Mouse (Mus musculus): ENCODE results near the gene Hadha. TPM values are rescaled to one million over a fixed set of nuclear protein-coding genes. Genes with fewer than 3 reads are reported as not detected.

Hadha gene
- 73.2 TPM for polyA plus RNA-seq (2017; shearing (Covaris generic))

GRCm38 (mm10) chr5:30154474-30155394 is at the start of gene Hadha, which contains the start of gene Hadhb:
Gene Hadha (minus strand): TSS chr5:30155162.
Gene Hadhb (plus strand): TSS chr5:30155248.

GRCm38 (mm10) chr5:30105668-30106300 is 49.2 kb downstream of the Hadha start, which contains the start of gene 3110082J24Rik:
Gene 3110082J24Rik (minus strand): TSS chr5:30106086.

GRCm38 (mm10) chr5:30104841-30105667 is 49.9 kb downstream of the Hadha start, which contains the start of gene Garem2:
Gene Garem2 (plus strand): TSS chr5:30105161.

GRCm38 (mm10) chr5:30072825-30073821 is 81.8 kb downstream of the Hadha start, which contains the start of gene Tyms:
Gene Tyms (minus strand): TSS chr5:30073617.

Other genes starting within 250 kb of the Hadha start
- gene Il6, start 142.0 kb downstream of the Hadha start, polyA plus RNA-seq (2017; shearing (Covaris generic)) = not detected
- 12.8 TPM for gene Tyms, start 81.5 kb downstream of the Hadha start, polyA plus RNA-seq (2017; shearing (Covaris generic))
- 0.16 TPM for gene Garem2, start 50.0 kb downstream of the Hadha start, polyA plus RNA-seq (2017; shearing (Covaris generic))
- not detected for gene 3110082J24Rik, start 49.1 kb downstream of the Hadha start, polyA plus RNA-seq (2017; shearing (Covaris generic))
- gene Hadhb, start 86 bp upstream of the Hadha start, polyA plus RNA-seq (2017; shearing (Covaris generic)) = 213 TPM
- gene Adgrf3, start 50.6 kb upstream of the Hadha start, polyA plus RNA-seq (2017; shearing (Covaris generic)) = not detected
- 17.2 TPM for gene Selenoi, start 77.4 kb upstream of the Hadha start, polyA plus RNA-seq (2017; shearing (Covaris generic))
- 0.60 TPM for gene Drc1, start 126.2 kb upstream of the Hadha start, polyA plus RNA-seq (2017; shearing (Covaris generic))